Mouse (Mus musculus) B cell, adult 2 months (primary cell): ENCODE measurements around the gene Parp16.
A peak's percentile ranks its signal among the peaks of the same experiment; 100 is the strongest.
"Not testable (repeated sequence)": the region's sequence is repeated elsewhere in the genome, so short reads cannot be mapped to it uniquely, and the experiment has no call there.

Experiments used
- DNase-seq, 2 experiments: peaks; one replicate each; pipeline ENCODE4 v3.0.0; 2022

Parp16 gene

DNA sequence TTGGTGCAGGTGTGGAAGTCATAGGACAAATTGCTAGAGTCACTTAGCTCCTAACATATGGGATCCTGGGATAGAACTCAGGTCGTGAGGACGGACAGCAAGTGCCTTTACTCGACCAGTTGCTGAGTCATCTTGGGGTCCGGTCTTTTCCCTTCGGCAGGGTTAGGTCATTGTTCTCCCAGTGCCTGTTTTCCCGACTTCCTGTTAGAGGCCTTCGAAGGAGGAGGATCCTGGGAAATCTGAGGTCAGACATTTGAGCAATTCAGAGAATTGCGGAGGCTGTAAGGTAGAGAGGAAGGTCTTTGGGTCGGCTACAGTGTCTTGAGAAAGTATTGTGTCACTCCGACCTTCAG, 19.2 kb downstream of the Parp16 start:
- DNase-seq, result no peak

- peak; percentile 82 to 84 for DNase-seq
Measured at GRCm38 (mm10) chr9:65214778-65215493, 19.8 kb downstream of the Parp16 start.

DNA sequence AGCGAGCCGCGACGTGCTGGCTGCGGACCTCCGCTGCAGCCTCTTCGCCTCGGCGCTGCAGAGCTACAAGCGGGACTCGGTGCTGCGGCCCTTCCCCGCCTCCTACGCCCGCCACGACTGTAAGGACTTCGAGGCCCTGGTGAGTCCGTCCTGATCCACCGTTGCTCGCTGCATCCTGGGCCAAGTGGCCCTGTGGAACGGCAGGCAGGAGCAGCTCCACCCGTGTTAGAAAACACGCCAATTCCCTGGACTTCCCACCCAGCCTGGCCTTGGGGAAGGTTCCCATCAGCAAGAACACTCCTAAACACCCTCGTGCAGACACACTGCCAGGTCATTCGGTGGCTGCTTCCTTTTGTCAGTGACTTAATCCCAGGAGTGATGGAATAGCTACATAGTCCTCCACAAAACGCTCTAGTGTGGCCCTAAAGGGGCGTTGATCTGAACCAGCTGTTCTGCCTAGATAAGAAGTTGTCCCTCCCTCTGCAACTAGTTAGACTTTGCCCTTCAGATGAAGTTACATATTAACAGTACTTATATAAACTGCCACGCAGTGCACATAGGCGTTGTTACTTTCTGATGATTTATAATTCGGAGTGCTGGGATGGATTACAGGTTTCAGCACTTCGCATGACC, 20.5 kb downstream of the Parp16 start:
- no peak for DNase-seq

- peak in 1 of 2 experiments; percentile 25 for DNase-seq
Measured at GRCm38 (mm10) chr9:65216972-65217371, 21.8 kb downstream of the Parp16 start.

GRCm38 (mm10) chr9:65217661-65218060, 22.5 kb downstream of the Parp16 start:
- DNase-seq, result no peak

GRCm38 (mm10) chr9:65218916-65219315, 23.8 kb downstream of the Parp16 start:
- DNase-seq, result no peak

DNA sequence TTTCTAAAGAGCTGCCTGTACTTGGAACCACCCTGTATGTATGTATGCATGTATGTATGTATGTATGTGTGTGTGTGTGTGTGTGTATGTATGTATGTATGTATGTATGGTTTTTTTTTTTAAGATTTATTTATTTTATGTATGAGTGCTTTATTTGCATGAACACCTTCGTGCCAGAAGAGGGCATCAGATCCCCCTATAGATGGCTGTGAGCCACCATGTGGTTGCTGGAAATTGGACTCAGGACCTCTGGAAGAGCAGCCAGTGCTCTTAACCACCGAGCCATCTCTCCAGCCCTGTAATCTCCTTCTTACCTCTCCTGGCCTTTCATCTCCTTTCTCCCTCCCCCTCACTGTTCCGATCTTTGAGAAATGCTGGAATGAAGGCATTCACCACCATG, 25.2 kb downstream of the Parp16 start:
- DNase-seq, result not testable (repeated sequence)

GRCm38 (mm10) chr9:65223927-65224326, 28.8 kb downstream of the Parp16 start:
- DNase-seq, result no peak

DNA sequence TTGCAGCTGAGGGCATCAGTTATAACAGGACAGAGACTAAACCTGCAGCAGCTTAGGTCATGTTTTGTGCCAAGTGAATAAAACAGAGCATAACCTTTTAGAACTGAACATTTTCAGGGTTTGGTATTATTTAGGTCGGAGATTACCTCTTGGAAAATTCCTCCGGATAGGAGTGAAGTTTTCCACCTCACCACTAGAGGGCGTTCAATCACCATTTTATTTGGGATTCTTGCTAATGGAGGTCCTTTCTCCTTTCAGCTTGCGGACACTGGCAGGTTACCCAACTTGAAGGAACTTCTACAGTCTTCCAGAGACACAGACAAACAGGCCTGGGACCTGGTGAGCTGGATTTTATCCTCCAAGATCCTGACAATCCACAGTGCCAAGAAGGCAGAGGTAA, 30.6 kb downstream of the Parp16 start:
- DNase-seq, result peak; percentile 18 to 23

- DNase-seq, result no peak
Measured at GRCm38 (mm10) chr9:65230250-65230649, 35.1 kb downstream of the Parp16 start.

- DNase-seq, result no peak
Measured at GRCm38 (mm10) chr9:65231284-65231683, 36.1 kb downstream of the Parp16 start.

DNA sequence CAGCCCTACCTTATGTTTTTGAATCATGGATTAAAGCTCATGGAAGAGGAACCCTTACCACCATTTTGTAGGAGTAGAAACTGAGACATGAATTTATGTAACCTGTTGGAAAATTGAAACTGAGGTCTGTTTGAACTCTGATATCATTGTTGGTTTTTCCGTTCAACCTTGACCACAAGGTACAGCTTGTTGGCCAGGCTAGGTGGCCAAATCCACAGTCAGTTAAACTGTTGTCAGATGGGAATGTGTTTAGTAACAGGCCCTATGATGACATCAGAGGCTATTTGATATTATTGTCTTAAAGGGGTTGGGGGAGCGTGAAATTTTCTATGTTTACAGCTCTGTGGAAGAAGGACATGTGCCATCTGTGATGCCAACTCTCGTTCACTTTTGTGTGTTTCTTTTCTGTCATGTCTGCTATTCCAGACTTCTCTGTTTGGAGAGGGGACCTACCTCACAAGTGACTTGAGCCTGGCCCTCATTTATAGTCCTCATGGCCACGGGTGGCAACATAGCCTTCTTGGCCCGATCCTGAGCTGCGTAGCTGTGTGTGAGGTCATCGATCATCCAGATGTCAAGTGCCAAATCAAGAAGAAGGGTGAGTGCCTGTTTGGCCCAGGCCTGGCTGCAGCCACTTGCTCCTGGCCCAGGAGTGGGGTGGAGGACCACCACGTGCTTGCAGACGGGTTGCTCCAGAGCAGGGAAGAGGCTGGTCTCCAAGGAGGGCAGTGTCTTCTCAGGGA, 38.3 kb downstream of the Parp16 start:
- DNase-seq, result no peak

DNA sequence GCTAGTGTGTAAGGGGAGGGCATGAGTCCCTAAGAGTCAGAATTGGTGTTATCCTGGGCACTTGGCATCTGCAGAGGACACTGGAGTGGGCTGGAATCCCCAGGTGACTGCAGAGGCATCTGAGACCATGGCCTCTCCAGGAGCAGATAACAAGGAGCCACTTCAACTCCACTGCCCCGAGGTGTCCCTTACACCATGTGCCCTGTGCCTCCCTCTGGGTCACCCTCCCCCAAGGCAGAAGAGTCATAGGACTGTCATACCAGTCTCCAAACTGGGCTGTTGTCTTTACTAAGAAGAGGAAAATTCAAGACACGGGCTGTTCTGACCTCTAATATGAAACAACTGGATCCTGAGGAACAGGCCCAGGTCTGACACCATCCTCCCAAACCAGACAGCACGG, 39.6 kb downstream of the Parp16 start:
- no peak for DNase-seq

GRCm38 (mm10) chr9:65235601-65236000, 40.4 kb downstream of the Parp16 start:
- DNase-seq, result no peak

DNA sequence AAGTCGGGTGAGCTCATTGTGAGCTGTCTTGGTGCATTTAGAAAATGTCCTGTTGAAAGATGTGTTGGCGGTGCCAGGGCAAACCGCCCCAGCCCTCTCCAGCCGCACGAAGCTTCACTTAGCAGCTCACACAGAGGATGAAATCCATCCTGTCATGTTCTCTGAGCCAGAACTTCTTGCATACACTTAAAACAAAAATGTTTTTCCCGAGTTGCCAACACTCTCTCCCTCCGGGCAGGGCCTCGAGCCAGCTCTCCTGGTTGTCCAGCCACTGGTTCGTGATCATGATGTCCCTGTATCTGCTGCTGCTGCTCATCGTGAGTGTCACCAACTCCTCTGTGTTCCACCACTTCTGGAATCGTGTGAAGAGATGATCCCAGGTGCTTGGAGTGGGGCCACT, 42.5 kb downstream of the Parp16 start:
- no peak for DNase-seq

GRCm38 (mm10) chr9:65238191-65238760, 43.1 kb downstream of the Parp16 start:
- DNase-seq, result no peak

- DNase-seq, result no peak
Measured at GRCm38 (mm10) chr9:65239176-65239575, 44.0 kb downstream of the Parp16 start.

DNA sequence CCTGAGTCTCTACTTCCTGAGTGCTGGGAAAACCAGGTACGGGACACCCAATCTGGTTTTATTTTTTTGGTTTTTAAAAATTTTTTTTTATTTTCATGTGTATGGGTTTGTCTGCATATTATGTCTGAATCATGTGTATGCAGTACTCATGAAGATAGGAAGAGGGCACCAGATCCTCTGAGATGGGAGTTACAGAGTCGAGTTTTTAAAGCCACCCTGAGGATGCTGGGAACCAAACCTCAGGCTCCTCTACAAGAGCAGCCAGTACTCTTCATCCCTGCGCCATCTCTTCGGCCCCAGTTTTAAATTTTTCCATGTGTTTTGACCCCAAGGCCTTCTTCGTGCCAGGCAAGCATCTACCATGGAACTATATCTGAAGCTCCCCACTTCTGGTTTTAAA, 44.6 kb downstream of the Parp16 start:
- no peak for DNase-seq

DNA sequence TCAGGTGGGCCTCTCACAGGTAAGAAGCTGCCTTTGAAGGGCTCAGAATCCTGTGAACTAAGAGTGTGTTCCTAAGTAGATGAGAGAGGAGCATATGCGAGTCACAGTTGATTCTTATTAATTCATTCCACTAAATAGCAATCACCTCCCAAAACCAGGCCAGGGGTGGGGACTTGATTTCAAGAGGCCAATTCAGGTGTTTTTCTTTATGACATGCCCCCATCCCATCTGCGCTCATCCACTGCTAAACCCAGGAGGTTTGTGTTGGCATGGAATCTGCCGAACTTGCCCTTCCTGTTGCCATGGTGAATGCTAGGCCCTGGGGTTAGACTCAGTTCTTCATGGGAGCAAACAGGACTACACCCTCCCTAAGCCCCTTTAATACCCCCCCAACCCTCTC, 45.4 kb downstream of the Parp16 start:
- no peak for DNase-seq

- no peak for DNase-seq
Measured at GRCm38 (mm10) chr9:65241973-65242372, 46.8 kb downstream of the Parp16 start.

DNA sequence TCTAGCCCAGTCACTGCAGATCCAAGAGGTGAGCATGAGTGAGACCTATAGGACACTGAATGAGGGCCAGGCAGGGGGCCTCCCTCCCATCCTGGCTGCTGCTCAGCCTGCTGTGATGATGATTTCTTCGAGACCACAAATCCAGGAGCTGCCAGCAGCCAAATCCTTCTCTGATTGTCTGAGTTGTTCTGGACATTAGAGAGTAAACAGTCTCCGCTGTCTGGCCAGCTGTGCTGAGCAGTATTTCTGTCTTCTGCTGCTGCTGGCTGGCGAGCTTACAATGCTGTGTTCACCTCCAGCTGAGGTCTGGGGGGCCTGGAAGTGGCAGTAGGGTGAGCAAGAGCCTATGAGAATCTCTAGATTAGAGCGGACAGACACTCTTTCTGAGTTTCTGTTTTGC, 48.1 kb downstream of the Parp16 start:
- DNase-seq, result no peak

DNA sequence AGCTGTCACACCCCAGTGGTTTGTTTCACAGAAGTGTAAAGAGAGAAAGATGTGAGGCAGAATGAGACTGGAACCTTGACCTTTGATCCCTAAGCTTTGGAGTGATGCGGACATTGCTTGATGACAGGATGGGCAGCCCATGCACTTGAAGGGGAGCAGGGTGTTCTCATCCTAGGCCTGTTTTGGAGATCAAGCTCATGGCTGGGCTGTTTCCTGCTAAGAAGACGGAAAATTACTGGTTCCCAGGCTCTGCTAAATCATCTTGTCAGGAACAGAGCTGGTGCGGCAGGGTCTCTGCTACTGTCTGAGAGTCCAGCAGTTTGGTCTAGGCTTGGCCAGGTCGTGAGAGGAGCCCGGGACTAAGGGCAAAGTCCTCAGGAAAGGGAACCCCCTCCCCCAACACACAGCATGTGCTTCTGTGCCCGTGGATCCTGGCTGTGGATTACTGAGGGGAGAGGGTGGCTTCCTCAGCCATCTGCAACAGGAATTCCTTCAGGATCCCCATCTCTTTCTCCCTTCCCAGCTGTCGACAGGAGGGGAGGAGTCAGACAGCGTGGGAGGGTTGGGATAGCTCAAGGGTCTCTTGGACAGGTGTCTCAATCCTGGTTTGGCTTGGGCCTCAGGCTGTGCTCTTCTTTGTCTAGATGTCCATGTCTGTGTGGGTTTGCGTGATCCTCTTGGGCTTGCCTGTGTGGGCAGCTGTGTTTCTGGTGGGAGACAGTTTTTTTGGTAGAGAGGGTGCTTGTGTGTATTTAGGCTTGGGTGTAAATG, 49.1 kb downstream of the Parp16 start:
- DNase-seq, result no peak
